Comparison of ENCODE assay signal across 22 mouse cellular contexts in genomic region chr8:76252161-76253010, GRCm38 (mm10).
DNase-seq lines count a peak whose midpoint lies in the region; ATAC-seq and TF ChIP-seq lines count a peak whose summit lies in the region.
"Had no signal": no experiment of that assay in that cellular context is flagged by ENCODE, and none has a peak within 500 bp of the region (broad histone marks: within the 10 kb centered on the region; RNA-seq: fewer than 3 reads in every experiment).

No protein-coding gene starts in this region.

- no peak for DNase-seq in hindbrain, postnatal 0 days (ENCODE audit: low spot score)
- DNase-seq in hindbrain, embryonic 10.5 days (ENCODE audit: low spot score), result no peak
- no peak for DNase-seq in forebrain, embryonic 11.5 days (ENCODE audit: low spot score)
- peak; percentile 17 for DNase-seq in forebrain, postnatal 0 days
- peak; percentile 88 for DNase-seq in retina, postnatal 1 day
- no peak for DNase-seq in cerebellum, adult 11 months
- DNase-seq in adrenal gland, postnatal 10 days, result no peak
- DNase-seq: cerebellum, adult 8-10 months; cerebellum, postnatal 36 days; embryo, embryonic 11 days; gastrocnemius, adult 2 months; kidney, adult 11 months; left cerebral cortex, postnatal 4 days; lung, postnatal 4 days had no signal

- no peaks in the 10 kb centered on the region for H3K4me1 ChIP-seq in hindbrain, postnatal 0 days (ENCODE audit: insufficient read depth, low read length)
- H3K4me1 ChIP-seq in hindbrain, embryonic 10.5 days (replicated peaks), result no peaks in the 10 kb centered on the region
- H3K4me1 ChIP-seq in forebrain, embryonic 11.5 days (replicated peaks; ENCODE audit: control insufficient read depth, insufficient read depth, low read length), result no peaks in the 10 kb centered on the region
- no peaks in the 10 kb centered on the region for H3K4me1 ChIP-seq in forebrain, postnatal 0 days (ENCODE audit: insufficient read depth)
- H3K4me1 ChIP-seq: embryonic facial prominence, embryonic 13.5 days; limb, embryonic 15.5 days; liver, embryonic 15.5 days; lung, embryonic 15.5 days had no signal

- H3K4me2 ChIP-seq in hindbrain, postnatal 0 days (ENCODE audit: low read depth, low read length), result no peak overlapping the region
- H3K4me2 ChIP-seq in forebrain, embryonic 11.5 days (ENCODE audit: low read depth, low read length, severe bottlenecking), result no peak overlapping the region
- H3K4me2 ChIP-seq in forebrain, postnatal 0 days (ENCODE audit: low read depth), result no peak overlapping the region
- H3K4me2 ChIP-seq: embryonic facial prominence, embryonic 13.5 days; limb, embryonic 15.5 days; liver, embryonic 15.5 days; lung, embryonic 15.5 days had no signal

- no peak overlapping the region for H3K4me3 ChIP-seq in hindbrain, postnatal 0 days (ENCODE audit: low read length)
- no peak overlapping the region for H3K4me3 ChIP-seq in hindbrain, embryonic 10.5 days
- H3K4me3 ChIP-seq in forebrain, embryonic 11.5 days (ENCODE audit: low read depth, low read length), result no peak overlapping the region
- no peak overlapping the region for H3K4me3 ChIP-seq in forebrain, postnatal 0 days (ENCODE audit: low read depth, low read length)
- H3K4me3 ChIP-seq: embryonic facial prominence, embryonic 13.5 days; erythroblast, embryonic 14.5 days; gastrocnemius, adult 2 months; limb, embryonic 15.5 days; liver, embryonic 15.5 days; lung, embryonic 15.5 days; myocyte had no signal

- no peak overlapping the region for H3K9ac ChIP-seq in hindbrain, postnatal 0 days (replicated peaks; ENCODE audit: low read length)
- no peak overlapping the region for H3K9ac ChIP-seq in forebrain, embryonic 11.5 days (ENCODE audit: low read length)
- 0 out of 2 replicates have a peak overlapping the region, but pooled peaks have one; percentile 6 for H3K9ac ChIP-seq in forebrain, postnatal 0 days
- H3K9ac ChIP-seq: embryonic facial prominence, embryonic 13.5 days; limb, embryonic 15.5 days; liver, embryonic 15.5 days; lung, embryonic 15.5 days had no signal

- 45% methylated on average over 9 of the region's 9 CpGs for WGBS in hindbrain, postnatal 0 days
- WGBS in hindbrain, embryonic 10.5 days, result 71% methylated on average over 9 of the region's 9 CpGs
- 42% methylated on average over 9 of the region's 9 CpGs for WGBS in forebrain, embryonic 11.5 days
- 17% methylated on average over 9 of the region's 9 CpGs for WGBS in forebrain, postnatal 0 days

- ATAC-seq in hindbrain, postnatal 0 days, result peak; percentile 43; the same call in 1 of the 2 replicates
- ATAC-seq in forebrain, embryonic 11.5 days (replicated peaks; ENCODE audit: low FRiP score), result peak; percentile 85
- peak; percentile 85 for ATAC-seq in forebrain, postnatal 0 days
- ATAC-seq: CD4-positive, CD25-positive, alpha-beta regulatory T cell, adult 4 months had no signal

- no peaks in the 10 kb centered on the region for H3K27me3 ChIP-seq in hindbrain, postnatal 0 days (ENCODE audit: insufficient read depth, low read length)
- no peaks in the 10 kb centered on the region for H3K27me3 ChIP-seq in hindbrain, embryonic 10.5 days (ENCODE audit: insufficient read depth, poor library complexity, severe bottlenecking)
- no peaks in the 10 kb centered on the region for H3K27me3 ChIP-seq in forebrain, embryonic 11.5 days (ENCODE audit: control insufficient read depth, insufficient read depth, low read length)
- no peaks in the 10 kb centered on the region for H3K27me3 ChIP-seq in forebrain, postnatal 0 days (ENCODE audit: insufficient read depth, low read length)
- H3K27me3 ChIP-seq: embryonic facial prominence, embryonic 13.5 days; limb, embryonic 15.5 days; liver, embryonic 15.5 days; lung, embryonic 15.5 days had no signal

- H3K36me3 ChIP-seq in hindbrain, postnatal 0 days (ENCODE audit: insufficient read depth, low read length), result no peaks in the 10 kb centered on the region
- no peaks in the 10 kb centered on the region for H3K36me3 ChIP-seq in hindbrain, embryonic 10.5 days
- H3K36me3 ChIP-seq in forebrain, embryonic 11.5 days (ENCODE audit: control insufficient read depth, insufficient read depth, low read length), result no peaks in the 10 kb centered on the region
- no peaks in the 10 kb centered on the region for H3K36me3 ChIP-seq in forebrain, postnatal 0 days (ENCODE audit: insufficient read depth)
- H3K36me3 ChIP-seq: embryonic facial prominence, embryonic 13.5 days; limb, embryonic 15.5 days; liver, embryonic 15.5 days; lung, embryonic 15.5 days had no signal

- no peaks in the 10 kb centered on the region for H3K9me3 ChIP-seq in hindbrain, postnatal 0 days (ENCODE audit: low read length)
- H3K9me3 ChIP-seq in hindbrain, embryonic 10.5 days, result no peaks in the 10 kb centered on the region
- H3K9me3 ChIP-seq in forebrain, embryonic 11.5 days (ENCODE audit: control insufficient read depth, low read length), result no peaks in the 10 kb centered on the region
- H3K9me3 ChIP-seq in forebrain, postnatal 0 days (ENCODE audit: low read length), result no peaks in the 10 kb centered on the region
- H3K9me3 ChIP-seq: embryonic facial prominence, embryonic 13.5 days; limb, embryonic 15.5 days; liver, embryonic 15.5 days; lung, embryonic 15.5 days had no signal

- TF ChIP-seq CTCF in hindbrain, postnatal 0 days (IDR thresholded peaks at IDR 0.05; ENCODE audit: low read depth), result no peak
- TF ChIP-seq CTCF in forebrain, postnatal 0 days (IDR thresholded peaks at IDR 0.05; ENCODE audit: low read depth), result no peak

- H3K27ac ChIP-seq in hindbrain, postnatal 0 days, result no peak overlapping the region
- H3K27ac ChIP-seq in hindbrain, embryonic 10.5 days, result no peak overlapping the region
- no peak overlapping the region for H3K27ac ChIP-seq in forebrain, embryonic 11.5 days (ENCODE audit: low read depth, low read length)
- H3K27ac ChIP-seq in forebrain, postnatal 0 days (ENCODE audit: low read depth, low read length), result no peak overlapping the region
- H3K27ac ChIP-seq: embryonic facial prominence, embryonic 13.5 days; gastrocnemius, adult 2 months; limb, embryonic 15.5 days; liver, embryonic 15.5 days; lung, embryonic 15.5 days; stomach, postnatal 0 days had no signal

Comparison
In these comparisons a context has a peak if more than half of its experiments do, and no peak if none do; other contexts are left out.
1. DNase-seq: peak in forebrain, postnatal 0 days (single experiment) and retina, postnatal 1 day (single experiment); none in hindbrain, postnatal 0 days (single experiment), hindbrain, embryonic 10.5 days (single experiment), forebrain, embryonic 11.5 days (single experiment), cerebellum, adult 11 months (single experiment) and adrenal gland, postnatal 10 days (single experiment).
2. Peak in every context shown above with its lines, with median percentiles within 50 percentile points of each other: ATAC-seq.